Mouse (Mus musculus) central nervous system, embryonic 18 days (tissue): ENCODE measurements around the gene Fcgr4. TPM values are rescaled to one million over a fixed set of nuclear protein-coding genes. Genes with fewer than 3 reads are reported as not detected.

Experiments used
- polyA plus RNA-seq: library from polyadenylated mRNA; depleted of rRNA; stranded (reverse); fragments of >200 nt; gene quantifications from 2 replicates; pipeline ENCODE4 v1.2.3, GENCODE M21; 2012; rRNA removed

The Fcgr4 gene
- polyA plus RNA-seq = 0.32 and 0.34 TPM in 2 replicates

DNA sequence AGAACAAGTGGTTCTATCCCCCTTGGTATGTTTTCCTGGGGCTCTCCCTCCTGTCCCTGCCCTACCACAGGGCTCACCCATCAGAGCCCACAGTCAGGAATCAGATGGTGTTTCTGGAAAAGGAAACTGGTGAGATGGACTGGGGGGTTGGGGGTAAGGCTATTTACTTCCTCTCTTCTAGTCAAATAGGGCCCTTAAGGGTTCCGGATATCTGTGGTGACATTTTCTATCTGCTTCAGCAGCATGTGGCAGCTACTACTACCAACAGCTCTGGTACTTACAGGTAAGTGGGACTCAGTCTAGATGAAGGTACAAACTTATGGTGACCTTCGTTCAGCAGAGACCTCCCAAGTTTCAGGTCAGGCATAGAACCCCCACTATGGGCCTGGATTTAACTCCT, at the start of gene Fcgr4:
Gene Fcgr4 (plus strand): TSS at position 184 of the 400 bp plus-strand sequence.

DNA sequence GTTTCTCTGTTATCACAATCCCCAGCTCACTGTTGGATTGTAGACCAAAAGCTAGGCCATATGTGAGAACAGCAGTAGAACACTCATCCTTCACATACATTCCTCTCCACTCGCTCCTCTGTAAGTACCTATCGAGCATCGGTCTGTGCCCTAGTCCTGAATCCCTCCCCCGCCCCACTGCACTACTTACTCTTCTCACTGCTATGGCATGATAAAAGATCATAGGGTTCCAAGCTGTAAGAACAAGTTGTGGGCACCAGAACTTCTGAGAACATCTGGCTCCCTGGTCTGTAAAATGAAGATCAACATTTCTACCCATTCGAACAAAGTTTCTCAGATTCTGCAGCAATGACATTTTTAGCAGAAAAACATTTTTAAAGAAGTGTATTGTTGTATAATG, 42.3 kb upstream of the Fcgr4 start, which contains the start of gene Fcgr2b:
Gene Fcgr2b (minus strand): TSS at position 101 of the 400 bp plus-strand sequence.

DNA sequence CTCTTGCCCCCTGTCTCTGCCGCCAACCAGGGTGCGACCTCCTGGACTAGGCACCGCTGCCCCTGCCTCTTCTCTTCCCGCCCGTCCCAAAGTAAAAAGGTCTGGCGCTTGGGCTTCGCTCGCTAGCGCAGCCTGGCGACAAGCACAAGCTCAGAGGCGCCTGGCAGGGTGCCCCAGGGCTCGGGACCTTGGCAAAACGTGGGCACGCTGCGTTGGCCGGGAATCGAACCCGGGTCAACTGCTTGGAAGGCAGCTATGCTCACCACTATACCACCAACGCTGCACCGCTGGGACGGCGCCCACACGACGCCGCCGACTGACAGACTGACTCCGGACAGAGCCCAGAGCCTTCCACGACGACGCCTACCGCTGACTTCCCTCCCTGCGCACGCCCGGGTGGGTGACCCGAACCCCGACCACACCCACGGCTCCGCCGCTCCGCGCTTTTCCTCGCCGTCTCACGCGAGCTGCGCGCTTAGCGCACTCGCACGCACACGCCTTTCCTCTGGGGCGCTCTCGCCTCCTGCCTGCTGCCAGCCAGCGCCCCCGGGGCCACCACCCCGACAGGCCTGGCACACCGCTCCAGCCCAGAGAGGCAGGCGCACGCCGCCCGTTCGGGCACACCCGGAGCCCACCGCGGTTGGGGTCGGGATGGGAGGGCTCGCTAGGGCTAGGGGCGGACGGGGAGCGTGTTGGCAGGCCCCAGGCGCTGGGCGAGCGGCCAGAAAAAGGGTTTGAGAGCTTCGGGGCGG, 45.9 kb downstream of the Fcgr4 start, which contains the start of gene Fcgr3:
Gene Fcgr3 (minus strand): TSS at position 445 of the 752 bp plus-strand sequence.

Other genes with a start within 250 kb of the Fcgr4 start
- gene Atf6, start 151.1 kb upstream of the Fcgr4 start, polyA plus RNA-seq = 8.6 and 8.8 TPM in 2 replicates
- 0.87 and 1.0 TPM in 2 replicates for gene Gm26620, start 133.9 kb upstream of the Fcgr4 start, polyA plus RNA-seq
- gene Dusp12, start 133.4 kb upstream of the Fcgr4 start, polyA plus RNA-seq = 50.6 and 56.2 TPM in 2 replicates
- 0.47 and 0.62 TPM in 2 replicates for gene Fcrlb, start 106.0 kb upstream of the Fcgr4 start, polyA plus RNA-seq
- gene Fcrla, start 91.3 kb upstream of the Fcgr4 start, polyA plus RNA-seq = 0.21 TPM in 1 of 2 replicates, not detected in the other
- gene Fcgr2b, start 42.4 kb upstream of the Fcgr4 start, polyA plus RNA-seq = 2.0 and 2.4 TPM in 2 replicates
- 5.2 and 7.3 TPM in 2 replicates for gene Fcgr3, start 46.0 kb downstream of the Fcgr4 start, polyA plus RNA-seq
- 5.2 and 8.0 TPM in 2 replicates for gene Cfap126, start 95.0 kb downstream of the Fcgr4 start, polyA plus RNA-seq
- 233 and 246 TPM in 2 replicates for gene Sdhc, start 131.7 kb downstream of the Fcgr4 start, polyA plus RNA-seq
- 0.70 and 10.6 TPM in 2 replicates for gene Mpz, start 131.8 kb downstream of the Fcgr4 start, polyA plus RNA-seq
- gene Pcp4l1, start 177.3 kb downstream of the Fcgr4 start, polyA plus RNA-seq = 15.7 and 19.8 TPM in 2 replicates
- gene Nr1i3, start 195.1 kb downstream of the Fcgr4 start, polyA plus RNA-seq = 0.03 and 0.06 TPM in 2 replicates
- gene Tomm40l, start 203.6 kb downstream of the Fcgr4 start, polyA plus RNA-seq = 47.7 and 50.1 TPM in 2 replicates
- gene Apoa2, start 206.1 kb downstream of the Fcgr4 start, polyA plus RNA-seq = 2.4 and 3.0 TPM in 2 replicates
- 13.6 and 15.5 TPM in 2 replicates for gene Fcer1g, start 215.4 kb downstream of the Fcgr4 start, polyA plus RNA-seq
- 4.1 and 4.2 TPM in 2 replicates for gene Adamts4, start 231.5 kb downstream of the Fcgr4 start, polyA plus RNA-seq
- gene Ndufs2, start 232.5 kb downstream of the Fcgr4 start, polyA plus RNA-seq = 131 and 134 TPM in 2 replicates